Mouse (Mus musculus) retina, postnatal 1 day (tissue): ENCODE data around the gene Pde12.
"Not testable (repeated sequence)": the region's sequence is repeated elsewhere in the genome, so short reads cannot be mapped to it uniquely, and the experiment has no call there.

Experiments used
- DNase-seq: peaks from one replicate; pipeline ENCODE4 v3.0.0-alpha.2; 2012

Gene Pde12

DNA sequence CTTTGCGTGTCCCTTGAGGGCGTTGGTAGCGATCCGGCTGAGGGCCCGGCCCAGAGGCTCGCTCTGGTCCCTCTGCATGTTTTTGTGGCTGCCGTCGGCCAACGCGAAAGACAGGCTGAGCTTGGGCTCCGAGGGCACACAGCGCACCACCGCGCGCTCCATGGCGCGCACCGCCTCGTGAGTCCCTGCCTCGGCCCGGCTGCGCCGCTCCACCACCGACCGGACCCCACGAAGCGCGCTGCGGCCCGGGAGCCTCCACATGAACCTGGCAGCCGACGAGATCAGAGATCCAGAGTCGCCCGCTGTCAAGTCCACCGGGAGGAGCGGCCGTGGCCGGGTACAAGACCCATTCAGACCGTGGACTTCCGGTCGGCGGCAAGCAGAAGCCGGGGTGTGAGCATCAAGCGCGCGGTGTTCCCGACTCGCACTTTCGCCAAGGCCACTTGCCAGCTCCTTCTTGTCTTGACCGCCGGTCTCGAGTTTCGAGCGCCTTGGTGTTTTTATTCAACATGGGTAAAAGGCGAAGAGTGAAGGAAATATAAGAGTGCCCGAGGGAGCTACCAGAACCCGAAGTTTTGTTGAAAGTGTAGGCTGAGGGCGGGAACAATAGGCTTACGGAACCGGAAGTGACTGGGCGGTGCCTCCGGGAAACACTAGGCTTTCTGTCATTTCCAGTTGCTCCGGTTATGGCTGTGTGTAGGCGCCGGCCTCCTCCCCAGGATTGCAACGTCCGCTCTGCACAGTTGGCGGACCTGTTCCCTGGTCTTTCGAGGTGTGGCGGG, at the start of gene Pde12:
Gene Pde12, minus strand, starts transcription at position 592 of the 782 bp plus-strand sequence.
- DNase-seq: peak; percentile 97

DNA sequence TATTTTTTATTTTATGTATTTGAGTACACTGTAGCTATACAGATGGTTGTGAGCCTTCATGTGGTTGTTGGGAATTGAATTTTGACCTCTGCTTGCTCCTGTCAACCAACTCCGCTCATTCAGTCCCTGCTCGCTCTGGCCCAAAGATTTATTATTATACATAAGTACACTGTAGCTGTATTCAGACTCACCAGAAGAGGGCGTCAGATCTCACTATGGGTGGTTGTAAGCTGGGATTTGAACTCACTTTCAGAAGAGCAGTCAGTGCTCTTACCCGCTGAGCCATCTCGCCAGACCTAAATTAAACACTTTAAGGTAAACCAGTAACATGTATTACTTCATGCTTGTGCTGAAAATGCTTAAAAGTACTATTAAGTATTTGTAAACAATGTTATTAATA, 35.6 kb upstream of the Pde12 start:
- DNase-seq: not testable (repeated sequence)

DNA sequence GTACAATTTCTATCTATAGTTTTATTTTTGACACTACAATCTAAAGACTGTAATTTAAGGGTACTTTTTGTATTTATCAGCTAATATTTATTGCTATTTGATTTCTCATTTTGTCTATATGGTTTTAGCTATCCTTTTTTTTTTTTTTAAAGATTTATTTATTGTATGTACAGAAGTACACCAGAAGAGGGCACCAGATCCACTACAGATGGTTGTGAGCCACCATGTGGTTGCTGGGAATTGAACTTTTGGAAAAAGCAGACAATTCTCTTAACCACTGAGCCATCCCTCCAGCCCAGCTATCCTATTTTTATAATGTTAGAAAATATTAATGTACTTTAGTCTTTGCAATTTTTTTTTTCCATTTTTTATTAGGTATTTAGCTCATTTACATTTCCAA, 28.2 kb upstream of the Pde12 start:
- peak; percentile 46 for DNase-seq

DNA sequence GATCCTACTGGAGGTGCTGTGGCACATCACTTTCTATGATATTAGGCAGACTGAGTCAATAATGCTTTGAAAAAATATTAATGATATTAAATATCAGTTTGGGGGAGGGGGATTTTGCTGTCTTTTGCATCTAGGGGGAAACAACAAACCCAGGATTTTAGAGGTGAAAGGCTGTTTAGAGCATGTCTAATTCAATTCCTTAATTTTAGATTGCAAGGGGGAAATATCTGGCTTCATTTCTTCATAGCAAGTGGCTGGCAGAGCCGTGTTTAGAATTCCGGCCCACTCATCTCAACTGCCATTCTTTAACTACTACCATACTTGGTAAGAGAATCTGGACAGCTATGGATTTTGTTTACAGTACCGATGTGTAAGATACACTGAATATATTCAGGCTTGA, 23.3 kb upstream of the Pde12 start, which contains the start of gene Dnah12:
Gene Dnah12, plus strand, starts transcription at position 301 of the 400 bp plus-strand sequence.
- DNase-seq: no peak

DNA sequence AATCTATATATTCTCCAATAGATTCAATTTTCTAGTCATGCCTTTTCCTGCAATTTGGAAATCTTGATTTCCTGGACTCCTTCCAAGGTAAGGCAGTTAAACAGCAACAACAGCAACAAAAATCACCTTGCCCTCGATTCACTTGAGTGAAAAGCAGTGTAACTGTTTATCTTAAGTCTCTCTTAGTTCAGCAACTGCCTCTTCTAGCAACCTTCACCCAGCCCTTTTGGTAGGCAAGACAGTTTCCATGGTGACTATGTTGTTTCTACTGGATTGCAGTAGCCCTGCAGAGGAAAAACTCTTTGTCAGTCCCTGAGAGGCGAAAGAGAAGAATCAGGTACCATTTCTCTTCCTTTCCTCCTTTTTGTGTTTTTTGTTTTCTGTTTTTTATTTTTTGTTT, 21.7 kb upstream of the Pde12 start:
- DNase-seq: no peak

DNA sequence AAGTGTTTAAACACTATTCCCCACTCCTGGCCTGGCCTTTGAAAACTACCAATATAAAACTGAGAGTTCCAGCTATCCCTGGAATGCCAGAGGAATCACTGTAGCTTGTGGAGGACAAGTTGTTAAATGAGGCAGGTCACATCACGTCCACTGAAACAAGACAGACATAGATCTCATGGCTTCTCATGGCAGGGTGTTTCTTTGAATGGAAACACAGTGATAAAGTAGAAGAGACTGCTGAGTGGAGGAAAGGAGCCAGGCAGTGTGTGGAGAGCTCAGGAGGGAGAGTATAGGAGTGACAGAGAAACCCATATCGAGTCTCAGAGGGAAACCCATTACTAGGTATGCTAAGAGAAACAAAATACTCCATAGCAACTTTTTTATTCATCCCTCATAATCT, 21.0 kb upstream of the Pde12 start:
- no peak for DNase-seq

DNA sequence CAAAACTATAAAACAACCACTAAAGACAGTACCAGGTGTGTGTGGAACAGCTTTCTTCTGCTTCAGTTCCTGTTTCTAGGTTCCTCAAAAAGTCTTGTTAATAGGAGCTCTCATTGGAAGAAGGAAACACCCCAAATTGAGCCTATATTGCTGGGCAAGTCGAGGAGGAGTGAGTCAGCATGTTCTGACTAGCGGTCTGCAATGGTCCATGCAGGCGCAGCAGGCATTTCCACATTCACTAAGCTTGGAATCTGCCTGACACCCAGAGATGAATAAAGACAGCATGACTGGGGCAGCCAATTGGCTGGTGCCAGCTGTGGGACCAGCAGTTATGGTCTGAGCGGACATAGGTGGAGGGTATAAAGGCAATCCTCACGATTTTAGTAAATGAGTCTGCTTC, 6.1 kb upstream of the Pde12 start:
- DNase-seq: no peak

DNA sequence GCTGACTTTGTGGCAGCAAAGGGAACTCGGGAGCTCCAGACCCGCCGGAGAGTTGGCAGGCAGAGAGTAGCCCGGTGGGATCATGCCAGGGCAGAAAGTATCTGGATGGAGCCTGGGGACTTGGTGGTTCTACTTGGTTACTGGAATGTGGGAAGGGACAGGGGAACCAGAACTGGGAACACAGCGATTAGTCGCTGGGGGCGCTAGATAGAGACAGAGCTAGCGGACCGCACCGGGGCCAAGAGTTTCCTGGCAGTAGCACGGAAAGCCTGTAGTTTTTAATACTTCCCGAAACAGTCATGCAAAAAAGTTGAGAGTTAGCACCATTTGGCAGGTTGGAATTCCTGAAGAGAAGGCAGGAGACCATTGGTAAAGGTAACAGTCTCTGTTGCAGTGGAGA, 5.7 kb upstream of the Pde12 start:
- DNase-seq: peak; percentile 44

DNA sequence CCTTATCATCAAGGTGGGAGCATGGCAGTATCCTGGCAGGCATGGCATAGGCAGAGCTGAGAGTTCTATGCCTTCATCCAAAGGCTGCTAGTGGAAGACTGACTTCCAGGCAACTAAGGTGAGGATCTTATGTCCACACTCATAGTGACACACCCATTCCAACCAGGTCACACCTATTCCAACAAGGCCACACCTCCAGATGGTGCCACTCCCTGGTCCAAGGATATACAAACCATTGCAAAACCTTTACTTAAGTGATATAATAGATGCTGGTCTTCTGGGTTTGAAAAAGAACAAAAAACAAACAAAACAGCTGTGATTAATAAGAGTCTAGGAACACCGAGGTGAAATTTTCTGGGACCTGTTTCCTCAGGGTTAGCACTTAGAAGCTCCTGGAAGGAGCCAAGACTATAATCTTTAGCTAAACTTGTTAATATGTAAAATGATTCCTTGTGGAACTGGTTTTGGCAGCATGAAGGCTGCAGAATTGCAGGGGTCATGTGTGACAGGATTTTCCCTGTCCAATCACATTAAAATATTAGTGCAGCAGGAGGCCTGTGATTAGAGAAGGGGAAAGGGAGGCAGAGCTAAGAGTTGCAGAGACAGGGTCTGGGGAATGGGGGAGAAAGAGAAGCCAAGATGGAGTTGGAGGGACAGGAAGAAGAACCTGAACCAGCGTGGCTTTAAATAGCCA, 4.9 kb upstream of the Pde12 start:
- not testable (repeated sequence) for DNase-seq

DNA sequence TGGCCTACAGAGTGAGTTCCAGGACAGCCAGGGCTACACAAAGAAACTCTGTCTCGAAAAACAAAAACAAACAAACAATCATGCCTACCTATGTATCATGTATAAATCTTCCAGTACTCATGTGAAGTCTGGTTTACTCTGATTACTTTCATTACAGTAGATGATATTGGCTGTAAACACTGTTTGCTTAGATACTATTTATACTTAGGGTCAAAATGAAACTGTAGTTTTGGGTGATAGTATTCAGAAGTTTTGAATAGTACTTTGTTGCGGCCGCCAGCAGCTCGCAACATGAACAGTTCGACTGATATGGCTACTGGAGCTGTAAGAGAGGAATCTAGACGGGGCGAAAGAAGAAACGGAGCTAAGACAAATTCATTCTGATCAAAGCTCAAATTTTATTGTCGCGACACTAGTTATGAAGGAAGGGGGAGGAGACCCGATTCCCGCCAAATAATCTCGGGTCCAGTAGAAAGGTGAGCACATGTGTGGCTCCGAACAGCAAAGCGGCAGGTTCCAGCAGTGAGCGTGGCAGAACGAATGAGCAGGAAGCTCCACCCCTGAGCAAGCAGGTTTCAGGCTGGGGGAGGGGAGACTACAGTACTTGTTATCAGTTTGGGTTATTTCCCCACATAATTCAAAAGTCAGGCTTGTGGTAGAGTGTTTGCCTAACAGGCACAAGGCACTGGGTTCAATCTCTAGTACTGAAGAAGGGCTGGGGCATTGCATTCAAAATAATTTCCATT, 2.4 kb upstream of the Pde12 start:
- not testable (repeated sequence) for DNase-seq

DNA sequence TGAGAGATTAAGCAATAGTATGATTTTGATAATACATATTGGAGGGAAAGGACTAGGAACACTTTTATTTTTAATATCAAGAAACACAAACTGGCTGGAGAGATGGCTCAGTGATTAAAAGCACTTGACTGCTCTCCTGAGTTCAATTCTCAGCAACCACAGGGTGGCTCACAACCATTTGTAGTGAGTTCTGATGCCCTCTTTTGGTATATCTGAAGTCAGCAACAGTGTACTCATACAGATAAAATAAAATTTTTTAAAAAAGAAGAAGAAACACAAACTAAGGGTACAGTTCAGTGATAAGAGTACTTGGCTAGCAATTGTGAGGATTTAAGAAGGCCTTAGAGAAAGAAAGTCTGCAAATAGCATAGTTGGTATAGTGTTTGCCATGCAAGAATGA, 1.3 kb upstream of the Pde12 start:
- no peak for DNase-seq

DNA sequence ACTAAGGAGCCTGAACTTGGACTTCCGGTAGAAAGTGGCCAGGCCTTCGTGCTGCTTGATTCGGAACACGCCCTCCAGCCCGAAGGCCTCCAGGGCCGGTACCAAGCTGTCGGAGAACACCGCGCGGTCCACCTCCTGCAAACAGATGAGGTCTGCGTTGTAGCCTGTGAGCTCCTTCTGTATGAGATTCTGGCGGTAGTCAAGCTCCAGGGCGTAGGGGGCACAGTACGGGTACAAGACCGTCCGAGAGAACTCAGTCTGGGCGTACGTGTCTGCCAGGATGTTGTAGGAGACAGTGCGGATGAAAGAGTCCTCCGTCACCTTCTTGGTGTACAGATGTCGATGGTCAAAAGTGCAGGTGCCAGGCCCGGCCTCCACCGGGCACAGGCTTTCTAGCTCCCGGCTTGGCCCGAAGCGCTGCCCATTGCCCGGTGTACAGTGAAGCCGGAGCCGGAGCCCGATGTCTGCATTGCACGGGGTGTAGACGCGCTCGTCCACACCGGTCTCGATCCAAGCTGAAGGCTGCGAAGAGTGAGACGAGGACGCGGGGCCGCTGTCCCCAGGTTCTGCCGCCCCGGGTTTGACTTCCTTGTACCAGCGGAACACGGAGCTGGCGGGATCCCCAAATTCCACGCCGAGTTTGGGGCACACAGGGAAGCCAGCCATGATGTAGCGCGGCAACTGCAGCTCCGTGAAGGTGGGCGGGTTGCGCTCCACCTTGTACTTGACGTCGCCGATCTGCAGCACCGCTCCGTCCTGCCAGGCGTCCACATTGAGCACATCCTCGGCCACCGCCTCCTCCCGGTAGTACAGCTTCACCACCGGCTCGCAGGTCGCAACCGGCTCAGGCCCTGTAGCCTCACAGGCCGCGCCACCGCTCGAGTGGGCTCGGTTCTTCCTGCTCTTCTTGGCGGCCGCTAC, 1.1 kb downstream of the Pde12 start:
- DNase-seq: peak; percentile 27

DNA sequence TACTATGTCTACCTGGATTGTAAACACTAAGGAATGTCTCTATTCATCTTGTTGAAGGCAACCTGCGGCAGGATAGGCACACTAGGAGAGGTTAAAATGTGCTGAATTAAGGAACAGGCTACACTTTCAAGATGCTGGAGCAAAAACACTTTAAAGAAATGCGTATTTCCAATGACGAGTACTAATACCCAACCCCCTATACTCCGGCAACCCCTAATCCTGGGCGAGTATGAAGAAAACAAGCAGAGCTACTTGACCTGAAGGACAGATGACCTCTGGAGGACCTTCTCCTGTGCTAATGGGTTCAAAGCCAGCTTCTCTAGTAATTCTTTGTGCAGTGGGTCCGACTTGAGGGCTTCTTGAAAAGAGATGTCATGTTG, 1.7 kb downstream of the Pde12 start:
- DNase-seq: no peak

DNA sequence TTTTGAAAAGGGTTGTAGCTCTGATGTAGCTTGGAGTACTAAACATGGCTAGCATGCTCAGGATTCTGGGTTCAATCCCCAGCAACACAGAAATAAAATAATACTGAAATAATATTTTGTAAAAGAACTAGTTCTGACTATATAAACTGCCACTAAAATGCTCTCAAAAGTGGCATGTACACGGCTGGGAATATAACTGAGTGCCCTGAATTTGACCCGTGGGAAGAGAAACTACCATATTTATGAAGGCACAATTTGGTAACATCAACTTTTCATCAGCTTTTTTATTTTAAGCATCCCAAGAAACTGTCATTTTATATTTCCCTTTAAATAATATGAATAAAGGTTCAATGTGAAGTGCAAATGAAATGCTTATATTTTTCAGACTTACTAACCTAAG, 5.8 kb downstream of the Pde12 start:
- DNase-seq: no peak

DNA sequence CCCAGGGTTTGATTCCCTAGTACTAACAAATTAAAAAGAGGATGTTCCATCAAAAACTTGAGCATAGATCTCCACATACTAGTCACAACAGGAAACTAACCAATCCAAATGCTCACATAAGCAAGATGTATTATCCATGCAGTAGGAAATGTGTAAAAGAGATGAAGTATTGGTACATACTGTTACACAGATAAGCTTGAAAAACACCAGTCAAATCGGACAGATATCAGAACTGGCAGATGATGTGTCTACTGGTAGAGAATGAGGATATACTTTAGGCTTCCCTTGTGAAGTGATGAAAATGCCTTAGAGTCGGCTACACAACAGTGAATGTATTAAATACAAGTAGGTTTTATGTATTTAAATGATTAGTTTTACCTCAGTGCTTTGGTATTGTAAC, 7.2 kb downstream of the Pde12 start:
- DNase-seq: no peak

DNA sequence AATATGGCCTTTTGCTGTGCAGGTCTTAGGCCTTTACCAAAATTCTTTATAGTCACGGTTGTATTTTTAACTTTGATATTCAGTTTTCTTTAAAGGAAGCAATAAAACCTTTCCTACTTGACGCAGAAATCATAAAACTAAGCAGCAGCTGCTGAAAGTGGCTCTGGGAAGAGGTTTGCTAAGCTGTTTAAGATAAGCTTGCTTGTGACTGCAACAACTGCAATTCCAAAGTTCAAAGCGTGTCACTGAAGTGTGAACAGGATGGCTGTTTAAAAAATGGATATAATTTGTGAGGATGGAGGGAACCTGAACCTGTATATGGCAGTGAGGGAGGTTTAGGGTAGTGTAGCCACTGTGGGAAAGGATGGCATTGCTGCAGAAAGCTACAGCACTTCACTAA, 7.7 kb downstream of the Pde12 start:
- DNase-seq: no peak

DNA sequence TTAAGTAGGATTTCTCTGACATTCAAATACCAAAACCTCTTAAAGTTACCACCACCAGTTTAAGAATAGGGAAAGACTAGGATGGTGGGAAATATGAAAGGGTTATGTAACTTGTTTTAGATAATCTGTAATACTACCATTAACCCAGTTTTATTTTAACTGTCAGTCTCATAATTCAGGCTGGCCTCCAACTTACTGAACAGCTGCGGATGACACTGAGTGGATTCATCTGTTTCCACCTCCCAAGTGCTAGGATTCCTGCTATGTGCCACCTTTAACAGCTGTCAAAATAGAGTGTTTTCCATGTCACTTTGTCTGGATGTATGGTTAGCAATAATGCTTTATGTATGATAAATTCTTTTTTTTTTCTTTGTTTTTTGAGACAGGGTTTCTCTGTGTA, 9.4 kb downstream of the Pde12 start:
- no peak for DNase-seq

DNA sequence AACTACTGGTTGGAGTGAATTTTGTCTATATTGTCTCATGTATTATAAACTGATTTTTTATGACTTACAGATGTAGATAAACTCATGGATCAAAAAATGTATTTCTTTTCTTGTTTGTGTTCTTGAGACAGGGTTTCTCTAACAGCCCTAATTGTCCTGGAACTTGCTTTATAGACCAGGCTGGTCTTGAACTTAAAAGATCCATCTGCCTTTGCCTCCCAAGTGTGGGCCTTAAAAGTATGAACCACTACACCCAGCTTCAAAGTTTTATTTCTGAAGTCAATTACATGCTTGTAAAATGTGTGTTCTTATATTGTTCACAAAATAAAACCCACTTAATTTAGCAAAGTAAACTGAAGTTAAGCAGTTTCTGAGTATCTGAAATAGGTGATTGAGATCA, 11.5 kb downstream of the Pde12 start:
- DNase-seq: no peak

DNA sequence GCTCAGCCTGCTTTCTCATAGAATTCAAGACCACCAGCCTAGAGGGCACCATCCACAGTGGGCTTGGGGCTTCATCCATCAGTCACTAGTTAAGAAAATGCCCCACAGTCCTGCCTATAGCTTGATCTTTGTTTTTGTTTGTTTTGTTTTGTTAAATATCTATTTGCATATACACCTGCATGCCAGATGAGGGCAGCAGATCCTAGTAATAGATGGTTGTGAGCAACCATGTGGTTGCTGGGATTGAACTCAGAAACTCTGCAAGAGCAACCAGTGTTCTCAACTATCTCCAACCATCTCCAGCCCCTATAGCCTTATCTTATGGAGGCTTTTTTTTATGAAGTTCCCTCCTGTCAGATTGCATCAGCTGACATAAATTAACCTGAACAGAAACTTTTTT, 17.8 kb downstream of the Pde12 start:
- peak; percentile 53 for DNase-seq

DNA sequence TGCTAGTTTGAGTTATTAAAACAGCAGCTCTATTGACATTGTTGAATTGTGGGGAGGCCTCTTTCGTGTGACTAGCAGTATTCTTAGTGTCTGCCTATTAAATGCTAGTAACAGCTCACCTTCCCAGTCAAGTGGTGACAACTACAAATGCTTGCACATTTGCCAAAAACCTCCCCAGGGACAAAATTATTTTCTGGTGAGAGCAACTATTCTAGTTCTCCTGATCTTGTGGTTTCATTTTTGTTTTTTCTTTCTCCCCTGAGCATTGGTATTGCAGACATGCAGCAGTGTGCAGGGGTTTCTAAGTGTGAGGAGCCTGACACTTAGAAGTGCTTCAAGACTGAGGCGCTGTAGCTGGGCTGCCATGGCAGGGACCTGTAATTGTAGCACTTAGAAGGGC, 21.9 kb downstream of the Pde12 start:
- DNase-seq: no peak

DNA sequence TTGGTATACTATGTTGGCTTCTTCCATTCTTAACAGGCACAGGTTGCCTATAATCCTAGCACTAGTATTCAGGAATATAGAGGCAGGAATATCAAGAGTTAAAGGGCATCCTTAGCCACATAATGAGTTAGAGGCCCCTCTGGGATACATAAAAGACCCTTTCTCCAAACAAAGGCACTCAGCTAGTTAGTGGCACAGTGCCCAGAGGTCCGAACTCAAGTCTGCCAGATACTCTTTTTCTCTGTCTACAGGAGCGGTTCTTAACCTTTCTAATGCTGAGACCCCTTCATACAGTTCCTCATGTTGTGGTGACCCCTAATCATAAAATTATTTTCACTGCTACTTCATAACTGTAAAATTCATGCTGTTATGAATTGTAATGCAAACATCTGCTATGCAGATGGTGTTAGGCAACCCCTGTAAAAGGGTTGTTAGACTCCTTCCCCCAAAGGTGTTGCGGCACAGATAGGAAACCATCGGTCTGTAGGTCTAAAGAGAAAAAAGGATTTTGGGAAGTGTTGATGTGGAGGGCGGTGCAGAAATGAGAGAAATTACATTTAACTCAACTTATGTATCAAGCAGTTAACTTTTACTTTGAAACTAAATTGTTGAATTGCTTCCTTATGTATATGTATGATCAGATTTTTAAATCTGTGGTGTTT, 23.6 kb downstream of the Pde12 start:
- peak; percentile 75 for DNase-seq

DNA sequence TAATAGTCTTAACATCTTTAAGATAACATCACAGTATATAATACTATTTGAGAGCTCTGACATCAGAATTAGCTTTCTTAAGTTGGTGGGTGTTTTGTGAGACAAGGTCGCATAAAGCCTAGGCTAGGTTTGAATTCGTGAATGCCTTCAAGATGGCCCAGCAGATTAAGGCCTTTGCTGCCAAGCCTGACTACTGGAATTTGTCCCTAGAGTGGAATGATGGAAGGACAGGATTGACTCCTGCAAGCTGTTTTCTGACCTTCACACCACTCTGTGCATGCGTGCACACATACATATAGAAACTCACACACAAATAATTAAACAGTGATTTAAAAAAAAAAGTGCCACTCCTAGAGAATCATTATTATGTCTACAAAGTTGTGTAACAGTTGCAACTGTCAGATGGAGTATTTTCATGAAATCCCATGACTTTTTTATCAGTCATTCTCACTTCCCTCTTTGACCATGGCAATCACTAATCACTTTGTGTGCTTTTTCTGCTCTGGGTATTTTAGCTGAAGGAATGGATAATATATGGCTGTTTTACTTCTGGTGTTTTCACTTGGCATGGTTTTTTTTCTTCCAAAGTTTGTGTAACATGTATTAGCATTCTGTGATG, 26.6 kb downstream of the Pde12 start:
- no peak for DNase-seq
